Mouse (Mus musculus) mesoderm, embryonic 11.5 days (tissue): Measurements from ENCODE around the gene Sept11.
A peak's percentile ranks its signal among the peaks of the same experiment; 100 is the strongest.

Source experiments
- DNase-seq: peaks from one replicate; pipeline ENCODE4 v3.0.0-alpha.2; 2012; ENCODE audit warnings: low read depth, low spot score

The Sept11 gene

GRCm38 (mm10) chr5:93092857-93093622, at the start of gene Sept11:
Gene Sept11, plus strand, starts transcription at chr5:93093437.
- DNase-seq, result peak; percentile 92

DNA sequence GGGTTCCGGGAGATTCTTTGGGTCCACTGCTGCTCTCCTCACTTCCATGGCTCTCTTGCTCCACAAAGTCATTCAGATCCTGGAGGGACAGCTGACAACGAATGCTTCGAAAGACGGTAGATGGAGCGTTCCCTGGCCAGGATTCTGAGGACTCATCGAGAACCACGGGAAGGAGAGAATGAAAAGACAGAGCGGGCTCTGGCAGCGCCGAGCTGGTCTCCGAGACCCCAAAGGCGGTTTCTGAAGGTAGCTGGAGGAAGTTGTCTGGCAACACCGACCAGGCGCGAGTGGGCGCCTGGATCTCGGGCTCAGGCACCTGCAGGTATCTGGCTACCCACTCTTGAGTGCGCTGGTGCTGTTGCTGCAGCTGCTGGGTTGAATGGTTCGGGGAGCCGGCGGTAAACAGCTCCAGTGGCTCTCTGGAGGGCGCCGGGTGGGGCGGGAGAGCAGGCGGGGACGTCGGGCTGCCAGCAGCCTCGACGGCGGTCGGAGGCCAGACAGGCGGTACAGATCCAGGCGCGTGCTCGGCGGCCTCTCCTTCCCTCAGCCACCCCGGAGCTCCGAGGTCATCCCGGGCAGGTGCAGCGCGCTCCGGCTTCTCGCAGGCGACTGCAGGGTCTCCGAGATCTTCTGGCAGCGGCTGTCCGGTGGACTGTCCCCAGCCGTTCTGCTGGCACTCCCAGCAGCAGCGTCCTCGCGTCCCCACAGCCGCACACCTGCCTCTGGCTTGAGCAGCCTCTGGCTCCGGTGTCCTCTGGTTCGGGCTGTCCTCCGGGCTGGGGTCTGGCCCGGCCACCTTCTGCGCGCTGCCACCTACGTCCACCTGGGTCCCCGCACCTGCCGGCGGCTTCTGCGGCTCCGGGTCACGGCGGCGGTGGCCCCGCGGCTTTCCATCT, 49.3 kb upstream of the Sept11 start:
- DNase-seq, result no peak

DNA sequence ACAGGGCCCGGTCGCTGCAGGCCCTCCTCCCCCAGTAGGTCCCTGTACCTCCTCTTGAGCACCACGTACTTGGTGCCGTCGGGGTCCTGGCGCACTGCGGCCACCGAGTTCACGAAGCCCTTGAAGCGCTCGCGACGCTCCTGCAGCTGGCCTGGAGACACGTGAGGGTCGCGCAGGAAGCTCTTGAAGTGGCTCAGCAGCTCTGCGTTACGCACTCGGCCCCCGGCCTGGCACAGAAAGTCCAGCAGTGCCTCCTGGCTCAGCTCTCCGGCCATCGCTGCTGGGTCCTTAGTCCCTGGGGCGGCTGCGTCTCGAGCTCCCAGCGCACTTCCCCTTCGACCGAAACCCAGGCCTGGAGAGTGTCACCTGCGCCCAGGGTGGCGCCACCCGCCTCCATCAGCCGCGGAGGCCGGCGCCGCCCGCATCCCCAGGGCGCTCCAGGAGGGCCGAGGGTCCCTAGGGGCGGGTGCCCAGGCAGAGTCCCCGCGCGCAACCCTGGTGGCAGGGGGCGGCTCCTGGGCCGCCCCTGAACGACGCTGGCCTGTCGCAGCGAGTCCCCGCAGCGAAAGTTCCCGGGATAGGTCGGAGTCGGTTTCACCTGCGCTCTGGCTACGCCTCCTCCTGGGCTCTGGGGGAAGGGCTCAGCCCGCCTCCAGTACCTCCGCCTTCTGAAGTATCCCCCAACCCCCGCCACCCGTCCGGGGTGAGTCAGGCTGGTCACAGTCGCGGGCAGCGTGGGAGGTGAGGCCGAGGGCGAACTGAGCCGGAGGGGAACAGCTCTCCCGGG, 48.5 kb upstream of the Sept11 start, which contains the start of gene Sowahb:
Gene Sowahb, minus strand, starts transcription at position 439 of the 787 bp plus-strand sequence.
- no peak for DNase-seq

DNA sequence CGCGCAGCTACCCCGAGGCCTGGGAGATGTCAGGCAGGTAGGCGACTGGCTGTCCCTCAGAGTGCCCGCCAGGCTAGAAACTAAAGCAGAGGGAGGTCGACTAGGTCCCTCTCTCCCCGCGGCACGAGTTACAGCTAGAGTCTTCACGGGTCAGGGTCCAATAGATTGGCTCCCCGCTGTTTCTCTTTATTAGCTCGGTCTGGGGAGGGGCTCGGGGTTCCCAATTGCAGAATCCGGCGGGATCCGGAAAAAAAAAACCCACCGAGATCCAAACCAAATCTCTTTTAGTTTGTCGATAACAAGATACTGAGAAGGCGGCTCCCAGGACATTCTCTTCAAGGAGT, 47.9 kb upstream of the Sept11 start:
- DNase-seq, result no peak

DNA sequence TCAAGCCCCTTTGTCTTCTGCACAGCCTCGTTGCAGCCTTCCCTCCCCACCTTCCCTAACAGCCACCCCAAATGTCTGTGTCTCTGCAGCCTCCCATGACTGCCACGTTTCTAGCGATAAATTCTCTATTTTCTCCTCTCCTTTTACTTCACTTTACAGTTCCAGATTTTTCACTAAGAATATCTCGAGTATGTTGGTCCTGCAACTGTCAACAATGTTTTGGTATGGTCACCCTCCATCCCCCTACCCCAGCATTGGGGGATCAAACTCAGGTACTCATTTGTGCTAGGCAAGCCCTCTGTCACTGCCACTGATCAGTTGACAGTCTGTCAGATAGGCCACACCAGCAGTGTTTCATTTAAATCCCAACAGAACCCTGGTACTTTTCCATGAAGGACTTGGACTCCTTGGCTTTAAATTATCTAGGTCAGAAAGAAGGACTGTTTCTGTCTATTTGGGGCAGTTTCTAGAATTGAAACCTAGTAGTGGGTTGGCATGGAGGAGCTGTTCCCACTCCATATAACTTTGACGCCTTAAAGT, 46.9 kb upstream of the Sept11 start:
- DNase-seq, result no peak

GRCm38 (mm10) chr5:93048481-93049240, 44.6 kb upstream of the Sept11 start:
- no peak for DNase-seq

GRCm38 (mm10) chr5:93049971-93050370, 43.3 kb upstream of the Sept11 start:
- no peak for DNase-seq

DNA sequence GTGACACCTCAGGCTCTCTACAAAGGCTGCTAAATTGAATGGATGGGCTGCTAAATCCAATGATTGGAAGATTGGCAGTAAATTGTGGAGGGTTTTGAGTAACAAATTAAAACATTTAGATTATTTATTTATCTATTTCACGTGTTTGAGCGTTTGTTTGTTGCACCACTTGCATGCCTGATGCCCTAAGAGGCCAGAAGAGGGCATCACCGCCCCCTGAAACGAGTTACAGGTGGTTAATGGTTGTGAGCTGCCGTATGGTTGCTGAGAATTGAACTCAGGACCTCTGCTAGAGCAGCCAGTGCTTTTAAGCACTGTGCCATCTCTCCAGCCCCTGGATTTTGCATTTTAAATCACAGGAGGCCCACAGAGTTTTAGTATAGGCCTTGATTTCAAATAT, 42.2 kb upstream of the Sept11 start:
- no peak for DNase-seq

- no peak for DNase-seq
Measured at GRCm38 (mm10) chr5:93051951-93052350, 41.3 kb upstream of the Sept11 start.

GRCm38 (mm10) chr5:93053606-93054397, 39.4 kb upstream of the Sept11 start:
- no peak for DNase-seq

- no peak for DNase-seq
Measured at GRCm38 (mm10) chr5:93060865-93061264, 32.4 kb upstream of the Sept11 start.

DNA sequence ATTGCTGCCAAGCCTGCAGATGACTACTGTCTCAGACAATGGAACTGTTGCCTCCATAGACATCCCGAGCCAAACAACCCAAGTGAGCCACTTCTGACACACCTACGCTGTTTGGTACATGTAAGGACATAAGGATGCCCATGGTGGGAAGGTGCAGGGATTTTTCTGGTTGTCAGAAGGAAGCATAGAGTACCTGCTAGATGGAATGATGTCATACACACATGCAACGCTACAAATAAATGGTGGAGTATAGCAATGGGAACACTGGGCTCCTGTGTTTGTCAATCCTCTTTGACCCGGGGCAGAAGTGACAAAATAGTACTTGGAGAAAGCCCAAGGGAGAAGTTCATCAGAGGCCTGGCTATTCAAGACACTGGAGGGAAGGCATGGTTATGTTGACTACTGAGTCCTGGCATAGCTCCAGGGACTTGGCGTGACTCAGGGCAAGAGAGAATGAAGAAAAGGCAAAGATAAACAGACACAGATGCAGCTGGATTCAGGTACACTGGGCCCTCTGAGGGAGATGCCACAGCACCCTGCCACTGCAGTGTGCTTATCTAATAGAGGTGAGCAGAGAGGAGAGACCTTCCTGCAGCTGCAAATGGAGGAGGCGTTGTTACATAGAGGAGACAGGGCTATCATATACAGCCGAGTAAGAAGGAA, 15.4 kb upstream of the Sept11 start:
- DNase-seq, result no peak

DNA sequence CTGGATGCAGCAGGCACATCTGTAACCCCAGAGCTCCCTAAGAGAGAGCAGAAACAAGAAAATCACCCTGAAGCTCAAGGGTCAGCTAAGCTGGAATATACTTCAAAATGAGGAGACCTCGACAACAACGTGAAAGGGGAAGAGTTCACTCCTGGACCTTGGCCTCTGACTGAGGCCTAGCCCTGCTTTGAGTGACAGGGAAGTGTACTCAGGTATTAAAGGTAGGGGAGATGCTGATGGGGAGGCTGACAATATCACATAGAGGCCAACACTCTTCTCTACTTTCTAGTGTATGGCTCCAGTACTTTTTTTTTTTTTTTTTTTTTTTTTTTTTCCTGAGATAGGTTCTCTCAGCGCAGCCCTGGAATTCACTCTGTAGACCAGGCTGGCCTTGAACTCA, 13.6 kb upstream of the Sept11 start:
- no peak for DNase-seq

GRCm38 (mm10) chr5:93085015-93085598, 8.1 kb upstream of the Sept11 start:
- DNase-seq, result no peak

- no peak for DNase-seq
Measured at GRCm38 (mm10) chr5:93085900-93086299, 7.3 kb upstream of the Sept11 start.

DNA sequence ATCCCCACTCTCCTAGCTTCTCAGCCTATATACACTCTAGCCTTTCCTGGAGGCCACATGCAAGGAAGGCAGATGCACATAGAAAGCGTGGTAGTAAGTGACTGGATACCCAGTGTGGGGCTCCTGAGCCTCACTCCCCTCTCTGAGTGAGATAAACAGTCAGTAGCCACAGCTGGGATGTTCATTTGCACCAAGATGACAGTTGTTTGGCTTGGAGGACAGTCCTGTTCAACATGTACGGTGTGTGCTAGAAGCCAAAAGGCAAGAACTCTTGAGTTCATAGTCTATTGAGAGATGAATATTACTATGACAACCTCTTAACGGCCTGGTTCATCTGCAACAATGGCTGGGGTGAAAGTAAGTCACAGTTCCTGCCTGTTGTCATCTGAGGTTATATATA, 2.0 kb upstream of the Sept11 start:
- DNase-seq, result no peak

DNA sequence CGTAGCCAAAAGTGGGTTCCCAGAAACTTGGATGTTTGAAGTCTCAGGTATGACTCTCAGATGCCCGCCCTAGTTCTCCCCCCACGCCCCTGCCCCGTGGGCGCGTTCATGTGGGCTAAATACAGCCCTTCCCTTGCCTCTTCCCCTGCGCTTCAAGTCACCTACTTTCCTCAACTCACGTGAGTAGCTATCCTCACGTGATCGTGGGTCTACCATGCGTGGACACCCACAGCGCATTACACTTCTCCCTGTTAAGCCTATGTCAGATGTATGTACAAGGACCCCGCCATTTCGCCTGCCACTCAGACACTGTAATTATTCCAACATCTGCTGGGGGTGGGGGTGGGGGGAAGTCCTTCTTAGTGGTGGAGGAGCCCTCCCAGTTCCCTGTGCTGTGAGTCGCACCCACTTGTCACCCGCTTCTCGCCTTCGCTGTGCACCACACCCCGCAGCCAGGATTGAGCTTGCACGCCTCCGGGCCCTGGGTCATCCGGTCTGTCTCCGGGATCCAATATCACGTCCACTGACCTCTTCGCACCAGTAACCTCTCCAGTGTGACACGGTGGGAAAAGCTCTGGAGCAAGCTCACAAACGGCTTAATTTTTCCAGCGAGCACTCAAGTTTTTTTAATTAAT, 973 bp upstream of the Sept11 start:
- no peak for DNase-seq

DNA sequence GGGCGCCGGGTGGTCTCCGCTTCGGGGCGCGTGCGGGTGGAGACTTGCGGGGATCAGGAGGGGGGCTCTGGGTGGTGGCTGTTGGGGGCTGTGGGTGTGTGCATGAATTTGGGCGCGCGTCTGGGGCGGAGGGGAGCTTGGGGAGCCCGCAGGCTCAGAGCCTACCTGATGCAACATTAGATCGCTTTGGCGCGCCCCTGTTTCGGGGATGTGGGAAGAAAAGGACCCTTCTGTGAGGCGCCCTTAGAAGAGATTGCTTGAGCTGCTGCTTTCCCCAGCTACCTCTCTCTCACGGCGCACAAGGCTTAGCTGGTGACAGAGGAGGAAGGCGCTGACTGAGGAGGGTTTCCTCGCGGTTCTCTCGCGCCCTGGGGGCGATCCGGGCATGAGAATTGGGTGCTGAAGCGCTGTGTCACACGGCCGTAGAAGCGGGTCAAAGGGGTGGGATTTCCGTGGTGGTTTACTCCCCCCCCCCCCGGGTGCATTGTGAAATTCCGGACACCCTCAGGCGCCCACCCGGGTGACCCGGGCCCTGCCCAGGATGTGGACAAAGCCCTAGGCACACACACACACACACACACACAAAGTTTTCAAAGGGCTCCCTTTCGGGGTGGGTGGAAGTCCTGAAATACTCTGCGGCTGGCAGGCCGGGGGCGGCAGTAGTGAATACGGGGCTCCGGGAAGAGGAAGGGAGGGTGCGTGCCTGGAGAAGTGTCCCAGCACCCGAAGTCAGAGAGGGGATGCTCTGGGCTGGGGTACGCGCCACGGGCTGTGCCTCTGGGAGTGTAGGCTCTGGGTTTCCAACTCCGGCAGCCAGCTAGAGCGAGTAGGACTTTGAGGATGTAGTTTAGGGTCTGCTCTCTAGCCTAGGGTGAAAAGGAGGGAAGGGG, 646 bp downstream of the Sept11 start:
- DNase-seq, result no peak
